Mouse (Mus musculus): ENCODE measurements around the gene Pik3cd.

The Pik3cd gene

DNA sequence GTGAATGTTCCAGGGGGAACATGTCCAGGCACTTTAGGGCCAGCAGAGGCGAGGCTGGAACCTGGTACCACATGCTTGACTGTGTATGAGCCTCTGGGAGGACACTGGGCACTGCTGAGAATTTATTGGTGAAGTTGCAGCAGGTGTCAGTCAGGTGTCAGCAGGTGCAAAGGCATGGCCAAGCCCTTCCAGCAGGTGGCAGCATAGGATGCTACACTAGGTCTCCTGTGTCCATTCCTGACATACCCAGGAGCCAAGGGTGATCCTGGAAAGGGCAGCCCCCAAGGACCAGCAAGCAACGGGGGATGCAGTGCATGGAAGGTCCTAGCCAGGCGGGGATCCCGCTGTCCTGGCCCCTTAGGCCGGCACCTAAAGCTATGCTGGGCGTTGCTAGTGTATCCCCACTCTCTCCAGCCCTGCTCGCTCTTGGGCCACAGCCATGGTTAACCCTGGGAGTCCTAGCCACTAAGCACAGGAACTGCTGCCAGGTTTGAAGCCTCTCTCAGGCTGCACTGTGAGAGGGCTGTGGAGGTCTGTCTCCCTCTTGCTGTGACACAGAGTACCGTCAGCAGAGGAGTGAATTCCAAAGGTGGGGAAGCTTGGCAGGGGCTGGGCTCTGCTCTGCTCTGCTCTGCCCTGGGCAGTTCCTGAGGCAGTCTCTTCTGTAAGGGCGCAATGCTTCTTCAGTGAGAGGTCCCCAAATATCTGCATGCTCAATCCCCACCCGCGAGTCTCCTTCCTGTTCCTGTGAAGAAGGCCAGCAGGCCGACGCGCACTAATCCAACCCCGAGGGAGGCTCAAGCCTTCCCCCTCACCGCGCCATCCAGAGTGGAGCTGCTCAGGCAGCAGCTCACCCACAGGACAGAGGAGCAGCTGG is 21.7 kb upstream of the Pik3cd start:
- DNase-seq = peak; percentile 55

DNA sequence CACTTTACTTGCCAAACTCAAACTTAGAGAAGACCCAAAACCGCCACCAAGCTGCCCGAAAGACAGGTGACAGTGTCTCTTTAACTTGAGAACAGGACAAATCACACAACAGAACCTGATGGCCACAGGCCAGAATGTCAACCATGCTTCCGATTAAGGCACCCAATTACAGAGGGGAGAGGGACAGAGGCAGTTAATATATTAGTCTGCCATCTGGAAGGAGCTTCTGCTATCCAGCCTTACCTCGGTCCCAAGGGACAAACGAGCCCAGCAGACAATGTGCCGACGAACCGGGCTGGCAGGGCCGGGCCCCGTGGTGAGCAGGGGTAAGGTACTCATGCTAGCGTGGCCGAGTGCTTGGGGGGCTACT is 20.6 kb upstream of the Pik3cd start:
- no peak for DNase-seq

DNA sequence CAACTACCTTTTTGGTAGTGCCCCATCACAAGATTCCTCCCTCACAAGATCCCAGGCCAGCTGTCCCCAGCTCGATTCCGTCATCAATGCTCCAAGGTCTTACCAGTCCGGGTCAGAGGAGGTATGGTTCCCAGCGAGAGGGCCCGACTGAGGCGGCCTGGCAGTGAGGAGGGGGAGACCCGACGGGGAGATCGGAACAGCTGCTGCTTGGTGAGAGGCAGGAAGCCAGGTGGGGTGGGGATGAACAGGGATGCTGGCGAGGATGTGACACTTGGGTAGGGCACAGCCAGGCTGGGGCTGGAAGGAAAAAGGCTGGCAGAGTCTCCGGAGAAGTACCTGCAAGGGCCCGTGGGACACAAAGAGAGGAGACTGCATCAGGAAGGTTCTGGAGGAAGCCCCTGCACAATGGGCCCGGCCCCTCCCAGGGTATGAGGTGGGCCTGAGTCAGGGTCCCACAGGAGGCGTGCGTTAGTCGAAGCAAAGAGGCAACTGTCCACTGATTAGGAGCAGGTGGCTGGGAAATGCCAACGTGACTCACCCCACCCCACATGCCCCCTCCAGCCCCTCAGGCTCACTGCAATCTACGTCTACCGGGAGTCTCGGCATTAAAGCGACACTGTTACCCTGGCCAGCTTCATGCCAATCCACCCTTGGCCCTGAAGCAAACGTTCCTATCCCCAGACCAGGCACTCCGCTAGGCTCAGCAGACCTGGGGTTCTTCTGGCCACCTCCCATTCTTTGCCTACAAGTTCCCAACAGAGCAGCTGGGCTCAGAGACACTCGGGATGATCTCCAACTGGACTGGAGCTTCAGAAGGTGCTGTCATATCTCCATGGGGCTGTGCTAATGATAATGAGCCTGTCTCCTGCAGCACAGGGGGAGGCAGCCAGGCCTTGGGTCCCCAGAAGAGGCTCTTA is 20.0 kb upstream of the Pik3cd start:
- no peak for DNase-seq

DNA sequence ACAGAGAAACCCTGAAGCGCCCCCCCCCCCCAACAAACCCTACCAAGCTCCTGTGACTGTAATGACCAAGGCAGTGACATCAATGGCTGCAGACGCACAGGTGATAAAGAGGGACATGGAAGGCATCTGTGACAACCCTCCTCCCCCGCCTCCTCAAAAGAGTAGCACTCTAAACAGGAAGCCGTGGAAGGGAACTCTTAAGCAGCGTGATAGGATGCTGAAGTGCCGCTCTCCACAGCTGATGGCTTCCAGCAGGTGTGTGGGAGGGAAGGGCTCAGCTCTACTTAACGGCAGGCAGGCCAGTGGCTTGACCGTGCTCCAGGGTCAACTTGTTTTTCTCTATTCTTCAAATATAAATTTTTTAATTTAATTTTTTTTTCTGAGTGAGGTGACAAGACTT is 18.8 kb upstream of the Pik3cd start:
- peak; percentile 30 for DNase-seq

DNA sequence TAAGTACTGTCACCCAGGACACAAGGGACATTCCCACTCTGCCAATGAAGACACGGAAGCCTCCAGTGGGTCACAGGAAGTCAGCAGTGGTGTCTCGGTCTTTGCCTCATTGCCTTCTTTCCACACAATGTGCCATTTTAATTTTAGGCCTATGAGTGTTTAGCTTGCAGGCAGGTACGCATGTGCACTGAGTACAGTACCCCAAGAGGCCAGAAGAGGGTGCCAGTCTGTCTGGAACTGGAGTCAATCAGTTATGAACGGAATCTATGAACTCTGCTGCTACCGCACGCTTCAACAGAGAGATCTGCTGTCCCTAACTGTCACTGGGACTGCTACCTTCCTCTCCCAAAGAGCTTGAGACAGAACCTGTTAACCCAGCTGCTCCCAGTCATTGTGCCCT is 17.3 kb upstream of the Pik3cd start:
- peak; percentile 35 for DNase-seq

DNA sequence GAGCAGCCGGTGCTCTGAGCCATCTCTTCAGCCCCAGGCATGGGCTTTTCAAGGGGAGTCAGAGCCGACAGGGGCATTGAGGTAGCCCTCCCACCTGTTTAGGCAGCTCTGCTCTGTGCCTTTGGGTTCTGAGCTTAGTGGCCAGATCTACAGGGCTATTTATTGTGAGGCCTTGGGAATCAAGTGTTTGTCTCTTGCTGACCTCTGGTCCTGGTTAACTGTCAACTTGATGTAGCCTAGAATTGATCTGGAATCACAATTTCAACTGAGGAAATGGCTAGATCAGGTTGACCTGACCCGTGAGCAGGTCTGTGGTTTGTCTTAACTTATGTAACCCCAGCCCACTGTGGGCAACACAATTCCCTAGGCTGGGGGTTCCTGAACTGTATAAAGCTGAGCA is 12.2 kb upstream of the Pik3cd start:
- no peak for DNase-seq

DNA sequence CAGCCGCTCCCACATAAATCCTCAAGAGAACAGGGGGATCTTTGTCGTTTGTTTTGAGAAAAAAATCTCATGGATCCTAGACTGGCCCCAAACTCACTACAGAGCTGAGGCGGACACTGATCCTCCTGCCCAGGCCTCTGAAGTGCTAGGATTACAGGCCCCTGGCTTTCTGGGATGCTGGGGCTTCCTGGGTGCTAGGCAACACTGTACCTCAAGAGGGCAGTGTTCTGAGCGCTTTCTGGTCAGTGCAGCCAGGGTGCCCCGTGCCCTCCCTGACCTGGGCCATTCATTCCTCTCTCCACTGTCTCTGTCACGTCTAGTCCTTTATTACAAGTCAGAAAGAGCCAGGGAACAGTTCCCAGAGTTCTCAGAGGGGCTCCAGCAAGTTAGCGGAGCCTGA is 9.6 kb upstream of the Pik3cd start:
- peak; percentile 47 for DNase-seq

DNA sequence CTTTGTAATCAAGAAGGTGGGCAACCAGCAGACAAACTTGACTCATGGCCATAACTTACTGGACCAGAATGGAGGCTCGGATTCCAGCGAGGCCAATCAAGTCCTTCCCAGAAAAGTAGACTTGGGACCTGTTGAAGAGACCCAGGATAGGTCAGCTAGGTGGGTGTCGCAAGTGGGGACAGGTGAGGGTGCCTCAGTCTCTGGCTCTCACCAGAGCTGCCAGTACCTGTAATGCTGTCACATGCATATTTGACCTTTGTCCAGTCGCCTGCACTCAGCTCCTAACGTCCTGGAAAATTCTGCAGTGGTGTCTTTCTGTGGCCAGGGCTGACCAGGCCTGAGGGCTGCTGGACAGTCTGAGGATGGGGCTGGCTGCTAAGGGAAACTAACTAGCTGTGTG is 9.1 kb upstream of the Pik3cd start:
- no peak for DNase-seq

DNA sequence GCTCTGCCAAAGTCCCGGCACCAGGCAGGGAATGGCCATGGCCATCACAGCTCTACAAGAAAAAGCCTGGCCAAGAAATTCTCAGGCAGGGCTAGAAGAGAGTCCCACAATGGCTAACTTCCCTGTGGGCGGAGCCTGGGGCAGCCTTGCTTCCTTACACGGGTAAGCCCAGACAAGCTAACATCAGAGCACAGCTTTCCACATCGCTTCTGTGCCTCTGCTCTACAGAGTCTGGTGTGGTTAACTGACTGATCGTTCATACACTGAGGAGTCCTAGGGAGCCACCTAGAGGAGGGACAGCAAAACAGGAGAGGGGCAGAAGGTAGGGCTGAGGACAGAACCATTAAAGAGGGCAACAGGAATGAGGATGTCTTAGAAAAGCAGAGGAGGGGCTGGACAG is 8.1 kb upstream of the Pik3cd start:
- DNase-seq = peak; percentile 77

DNA sequence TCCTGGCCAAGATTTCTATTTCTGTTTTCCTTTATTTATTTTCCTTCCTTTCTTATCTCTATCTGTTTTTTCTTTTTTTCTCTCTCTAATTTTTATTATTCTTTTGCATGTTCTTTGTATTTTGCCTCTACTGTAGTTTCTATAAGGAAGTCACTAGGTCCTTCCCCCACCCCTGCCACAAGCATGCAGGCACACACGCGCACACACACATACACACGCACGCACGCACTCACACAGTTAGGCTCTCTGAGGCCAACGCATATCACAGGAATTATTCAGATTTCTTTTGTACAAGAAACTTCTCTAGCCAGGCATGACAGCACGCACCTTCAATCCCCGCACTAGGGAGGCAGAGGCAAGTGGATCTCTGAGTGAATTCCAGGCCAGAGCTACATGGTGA is 3.6 kb upstream of the Pik3cd start:
- peak; percentile 30 for DNase-seq

DNA sequence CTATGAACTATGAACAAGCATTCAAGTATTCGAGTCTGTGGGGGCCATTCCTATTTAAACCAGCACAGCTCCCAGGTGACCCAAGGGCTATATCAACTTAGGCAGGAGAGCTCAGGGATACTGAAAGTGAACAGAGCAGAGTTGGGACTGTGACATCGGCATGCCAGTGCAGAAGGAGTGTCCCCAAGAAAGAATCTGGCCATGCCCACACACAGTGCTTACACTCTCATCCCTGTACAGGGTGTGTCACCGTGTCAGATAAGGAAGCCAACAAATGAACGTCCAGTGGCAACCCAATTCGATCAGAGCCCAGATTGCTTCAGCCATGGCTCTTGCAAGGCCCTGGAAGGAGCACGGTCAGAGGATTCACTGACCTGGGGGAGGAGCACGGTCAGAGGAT is 2.9 kb upstream of the Pik3cd start:
- DNase-seq = no peak

DNA sequence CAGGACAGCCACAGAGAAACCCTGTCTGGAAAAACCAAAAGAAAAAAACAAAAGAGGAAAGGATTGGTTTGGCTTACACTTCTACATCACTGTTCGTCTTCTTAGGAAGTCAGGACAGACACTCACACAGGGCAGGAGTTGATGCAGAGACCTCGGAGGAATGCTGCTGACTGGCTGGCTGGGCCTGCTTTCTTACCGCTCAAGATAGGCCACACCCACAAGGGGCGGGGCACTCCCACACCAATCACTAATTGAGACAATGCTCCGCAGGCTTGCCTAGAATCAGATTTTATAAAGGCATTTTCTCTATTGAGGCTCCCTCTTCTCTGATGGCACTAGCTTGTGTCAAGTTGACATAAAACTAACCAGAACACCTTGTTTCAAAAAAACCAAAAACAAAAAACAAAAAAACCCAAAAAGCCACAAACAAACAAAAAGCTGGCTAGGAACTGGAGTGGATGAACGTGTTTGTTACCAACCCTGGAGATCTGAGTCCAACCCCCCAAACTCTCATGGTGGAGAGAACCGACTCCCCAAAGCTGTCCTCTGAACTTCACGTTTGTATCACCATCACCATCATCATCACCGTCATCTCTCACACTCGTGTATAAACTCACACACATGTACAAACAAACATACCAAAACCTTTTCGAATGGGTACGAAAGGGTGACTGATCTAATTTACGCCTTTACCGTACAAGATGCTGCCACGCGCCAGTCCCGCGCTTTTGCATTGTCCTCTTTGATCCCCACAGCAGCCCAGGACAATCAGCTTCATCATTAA is 753 bp downstream of the Pik3cd start:
- DNase-seq = peak; percentile 85

DNA sequence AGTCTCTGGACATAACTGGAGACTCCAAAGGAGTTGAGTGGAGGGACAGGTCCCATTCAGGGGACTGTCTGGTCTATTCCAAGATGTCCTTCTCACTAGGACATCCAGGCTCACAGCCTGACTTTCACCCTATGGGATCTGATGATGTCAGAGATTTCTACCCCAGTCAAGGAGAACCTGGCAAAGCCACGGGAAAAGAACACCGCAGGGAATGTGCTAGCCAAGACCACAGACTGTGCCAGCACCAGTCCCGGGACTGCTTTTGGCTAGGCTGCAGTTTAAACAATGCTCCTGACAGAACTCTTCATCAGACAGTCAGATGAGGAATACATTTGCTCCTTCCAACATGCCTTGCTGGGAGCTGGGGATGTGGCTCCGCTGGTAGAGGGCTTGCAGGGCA is 2.4 kb downstream of the Pik3cd start:
- DNase-seq = no peak

DNA sequence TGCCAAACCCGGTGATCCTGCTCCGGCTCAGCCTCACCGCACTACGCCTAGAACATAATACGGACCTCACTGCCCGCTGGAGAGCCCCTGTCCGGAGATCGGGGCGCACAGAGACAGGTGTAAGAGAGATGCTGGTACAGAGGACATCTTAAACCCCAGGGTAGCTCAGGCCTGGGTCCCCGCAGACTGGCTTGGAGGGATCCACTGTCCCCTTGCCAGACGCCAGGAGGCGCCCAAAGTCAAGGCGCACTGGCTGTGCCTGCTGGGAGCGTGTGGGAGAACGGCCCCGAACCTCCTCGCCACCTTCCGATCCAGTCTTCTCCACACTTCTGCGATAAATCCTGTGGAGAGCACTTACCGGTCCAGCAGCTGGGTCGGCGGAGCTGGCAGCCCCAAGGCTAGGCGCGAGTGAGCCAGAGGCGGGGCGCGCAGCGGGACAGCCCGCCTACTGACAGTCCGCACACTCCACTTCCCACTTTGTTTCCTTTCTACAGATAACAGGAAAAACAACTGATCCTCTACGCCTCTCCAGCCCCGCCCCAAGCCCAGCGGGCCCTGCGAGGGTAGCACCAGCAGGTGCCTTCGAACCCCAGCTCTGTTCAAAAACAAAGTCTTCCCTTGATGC is 4.1 kb downstream of the Pik3cd start:
- DNase-seq = peak; percentile 82

DNA sequence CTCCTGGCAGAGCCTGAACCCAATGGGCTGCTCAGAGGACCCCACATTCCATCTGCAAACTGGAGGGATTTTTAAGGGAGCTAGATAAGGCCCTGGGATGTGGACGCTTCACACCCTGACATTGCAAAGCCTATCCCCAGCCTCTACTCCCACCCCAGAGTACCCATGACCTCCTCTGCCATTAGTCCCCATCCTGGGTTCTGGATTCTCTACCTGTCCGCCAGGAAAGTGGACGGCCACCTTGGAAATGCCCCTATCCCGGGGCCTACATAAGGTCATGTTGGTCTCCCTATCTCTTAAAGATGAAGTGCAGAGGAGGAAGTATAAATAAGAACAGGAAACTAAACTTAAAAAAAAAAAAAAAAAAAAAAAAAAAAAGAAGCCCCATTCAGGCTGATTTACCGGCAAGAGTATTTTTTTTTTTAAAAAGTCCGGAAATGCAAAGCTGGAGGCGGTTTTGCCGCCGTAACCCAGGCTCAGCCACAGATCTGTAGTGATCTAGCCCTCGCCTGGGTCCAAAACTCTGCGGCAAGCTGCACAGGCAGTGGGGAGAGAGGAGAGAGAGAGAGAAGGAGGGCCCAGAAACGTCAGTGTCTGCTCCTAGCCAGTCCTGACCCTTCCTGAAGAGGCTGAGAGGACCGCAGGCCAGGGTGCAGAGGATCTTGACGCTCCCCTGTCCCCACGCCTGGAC is 4.7 kb downstream of the Pik3cd start:
- DNase-seq = peak; percentile 73

DNA sequence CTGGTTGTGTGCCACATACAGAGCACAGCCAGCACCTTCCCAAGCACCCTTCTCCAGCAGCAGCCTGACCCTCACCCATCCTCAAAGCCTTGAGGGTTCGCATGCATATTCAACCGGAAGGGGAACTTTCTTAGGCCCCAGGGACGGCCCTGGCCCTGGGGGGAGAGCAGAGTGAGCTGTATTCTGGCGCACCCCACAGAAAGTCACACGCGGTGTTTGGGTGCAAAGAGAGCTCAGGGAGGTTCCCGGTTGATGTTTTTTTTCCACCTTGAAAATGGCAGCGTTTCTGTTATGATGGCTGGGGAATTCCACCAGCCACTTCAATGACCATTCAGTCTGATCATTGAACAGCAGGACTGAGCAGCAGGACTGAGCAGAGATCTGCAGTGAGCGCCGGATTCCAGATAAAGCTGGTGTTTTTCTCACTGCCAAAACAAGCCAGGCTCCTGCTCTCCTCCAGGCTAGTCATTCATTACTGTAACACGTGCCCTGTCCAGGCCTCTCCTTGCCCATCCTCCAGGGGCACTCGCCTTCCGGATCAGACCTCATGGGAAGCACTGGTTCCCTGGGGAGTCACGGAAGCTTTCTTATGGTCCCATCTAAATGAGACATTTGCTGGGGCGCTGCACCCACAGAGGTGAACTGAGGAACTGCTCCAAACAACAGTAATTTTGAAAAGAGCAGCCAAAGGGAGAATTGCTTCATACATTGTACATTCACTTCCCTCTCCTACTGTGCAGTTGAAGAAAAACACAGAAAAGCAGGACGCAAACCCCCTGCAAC is 6.0 kb downstream of the Pik3cd start:
- DNase-seq = peak; percentile 43

DNA sequence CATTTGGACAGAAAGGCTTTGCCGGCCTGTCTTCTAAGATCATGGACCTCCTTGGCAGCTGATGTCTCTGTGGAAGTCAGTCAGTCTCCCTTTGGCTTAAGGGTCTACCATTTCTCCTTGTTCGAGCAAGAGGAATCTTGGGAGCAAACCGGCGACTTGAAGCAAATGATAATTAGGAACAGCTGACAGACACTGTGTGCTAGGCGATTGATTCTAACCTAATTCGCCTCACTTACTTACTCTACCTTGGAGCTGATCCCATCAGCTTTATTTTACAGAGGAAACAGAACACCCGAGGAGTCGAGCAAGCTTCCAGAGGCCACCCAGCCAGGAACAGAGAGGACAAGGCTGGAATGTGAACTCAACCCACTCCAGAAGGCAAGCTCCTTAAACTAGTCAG is 11.0 kb downstream of the Pik3cd start:
- DNase-seq = no peak

DNA sequence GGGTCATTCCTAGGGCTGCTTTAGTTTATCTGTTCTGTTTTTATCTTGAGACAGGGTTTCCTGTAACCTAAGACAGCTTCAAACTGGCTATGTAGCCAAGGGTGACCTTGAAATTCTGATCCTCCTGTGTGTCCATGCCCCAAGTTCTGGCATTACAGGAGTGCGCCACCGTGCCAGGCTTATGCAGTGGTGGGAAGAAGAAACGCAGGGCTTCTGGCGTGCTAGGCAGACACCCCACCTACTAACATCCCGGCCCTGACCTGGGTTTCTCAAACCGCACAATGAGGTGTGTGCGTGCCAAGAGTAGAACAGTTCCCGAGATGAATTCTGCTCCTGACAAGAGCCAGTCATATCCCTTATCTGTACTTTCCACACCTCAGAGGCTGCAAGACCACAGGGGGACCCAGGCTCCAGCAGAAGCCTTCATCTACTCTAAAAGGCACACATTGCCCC is 11.5 kb downstream of the Pik3cd start:
- DNase-seq = no peak

DNA sequence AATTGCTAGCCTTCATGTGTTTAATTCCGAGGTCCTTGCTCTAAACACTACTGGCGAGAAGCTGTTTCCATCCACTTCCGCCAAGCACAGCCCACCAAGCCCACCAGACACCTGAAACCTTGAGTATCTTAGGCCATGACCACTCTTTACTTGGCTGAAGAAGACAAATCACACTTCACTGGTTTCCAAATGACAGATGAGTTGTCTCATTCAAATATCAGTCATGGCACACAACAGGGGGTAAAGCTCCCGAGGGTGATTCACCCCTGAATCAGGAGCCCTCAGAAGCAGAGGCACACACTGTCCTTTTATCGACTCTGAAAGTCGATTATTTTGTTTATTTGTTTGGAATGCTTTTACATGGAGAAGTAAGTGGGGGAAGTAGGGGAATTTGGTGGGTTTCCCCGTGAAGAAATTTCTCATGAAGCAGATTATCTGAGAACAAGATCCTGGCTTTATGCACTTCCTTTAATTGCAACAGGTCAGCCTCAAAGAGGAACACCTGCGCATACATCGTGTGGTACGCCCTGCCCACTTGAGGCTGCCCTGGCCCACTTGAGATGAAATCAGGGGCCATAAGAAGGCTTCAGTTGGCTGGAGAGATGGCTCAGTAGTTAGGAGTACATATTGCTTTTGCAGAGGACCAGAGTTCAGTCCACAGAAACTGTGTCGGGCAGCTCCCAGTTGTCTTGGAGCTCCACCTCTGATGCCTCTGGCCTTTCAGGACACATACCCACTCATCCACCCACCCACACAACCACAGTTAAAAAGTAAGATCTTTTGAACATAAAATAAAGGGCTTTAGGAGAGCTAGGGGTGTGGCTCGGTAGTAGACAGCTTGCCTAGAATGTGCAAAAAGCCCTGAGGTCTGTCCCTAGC is 12.3 kb downstream of the Pik3cd start:
- DNase-seq = no peak

DNA sequence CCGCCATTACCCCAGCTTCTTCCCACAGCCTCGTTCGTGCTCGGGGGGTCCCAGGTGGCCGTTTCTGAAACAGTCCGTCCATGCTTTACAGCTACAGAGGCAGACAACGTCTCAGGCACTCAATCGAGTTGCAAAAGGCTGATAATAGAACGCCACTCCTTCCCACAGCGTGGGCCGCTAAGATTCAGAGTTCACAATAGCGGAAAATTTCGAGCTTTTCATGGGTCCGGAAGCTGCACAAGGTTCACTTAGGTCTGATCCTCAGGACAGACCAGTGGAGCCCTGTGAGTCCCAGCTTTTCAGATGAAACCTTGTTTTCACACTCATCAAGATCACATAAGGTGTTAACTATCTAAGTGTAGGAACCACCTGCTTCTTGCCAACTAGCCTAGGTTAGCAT is 13.5 kb downstream of the Pik3cd start:
- DNase-seq = no peak
